Mouse (Mus musculus): ENCODE results near the gene Krtap13-1.
"Not testable (repeated sequence)": the region's sequence is repeated elsewhere in the genome, so short reads cannot be mapped to it uniquely, and the experiment has no call there.

Krtap13-1 gene

GRCm38 (mm10) chr16:88728812-88729275, at the start of gene Krtap13-1:
Gene Krtap13-1, plus strand, starts transcription at chr16:88728862.
- peak; percentile 3 for DNase-seq

GRCm38 (mm10) chr16:88679099-88679498, 49.6 kb upstream of the Krtap13-1 start:
- DNase-seq: no peak

- DNase-seq: peak; percentile 3
These were observed 47.4 kb upstream of the Krtap13-1 start for GRCm38 (mm10) chr16:88681282-88681681.

- DNase-seq: no peak
These were observed 32.4 kb upstream of the Krtap13-1 start for GRCm38 (mm10) chr16:88696256-88696655.

GRCm38 (mm10) chr16:88701072-88701864, 27.4 kb upstream of the Krtap13-1 start:
- DNase-seq: no peak

- DNase-seq: peak; percentile 14
These were observed 21.1 kb upstream of the Krtap13-1 start, which contains the start of gene 2310061N02Rik for GRCm38 (mm10) chr16:88707496-88708012. Gene 2310061N02Rik, minus strand, starts transcription at chr16:88707962.

GRCm38 (mm10) chr16:88710757-88711156, 17.9 kb upstream of the Krtap13-1 start:
- no peak for DNase-seq

GRCm38 (mm10) chr16:88711245-88711644, 17.4 kb upstream of the Krtap13-1 start:
- DNase-seq: no peak

GRCm38 (mm10) chr16:88716549-88716948, 12.1 kb upstream of the Krtap13-1 start:
- DNase-seq: no peak

GRCm38 (mm10) chr16:88720031-88720430, 8.6 kb upstream of the Krtap13-1 start:
- DNase-seq: no peak

GRCm38 (mm10) chr16:88735391-88735790, 6.7 kb downstream of the Krtap13-1 start:
- DNase-seq: no peak

- DNase-seq: no peak
These were observed 16.2 kb downstream of the Krtap13-1 start for GRCm38 (mm10) chr16:88744750-88745340.

- no peak for DNase-seq
These were observed 19.3 kb downstream of the Krtap13-1 start for GRCm38 (mm10) chr16:88747943-88748342.

GRCm38 (mm10) chr16:88751535-88751934, 22.9 kb downstream of the Krtap13-1 start, which contains the start of gene Krtap13:
Gene Krtap13, minus strand, starts transcription at chr16:88751635.
- DNase-seq: not testable (repeated sequence)

- DNase-seq: not testable (repeated sequence)
These were observed 29.9 kb downstream of the Krtap13-1 start, which contains the start of gene 2310034C09Rik for GRCm38 (mm10) chr16:88758547-88758946. Gene 2310034C09Rik, plus strand, starts transcription at chr16:88758847.

- DNase-seq: no peak
These were observed 45.4 kb downstream of the Krtap13-1 start, which contains the start of gene 2310057N15Rik for GRCm38 (mm10) chr16:88774106-88774505. Gene 2310057N15Rik, minus strand, starts transcription at chr16:88774206.

GRCm38 (mm10) chr16:88777596-88777995, 48.9 kb downstream of the Krtap13-1 start, which contains the start of gene Gm5965:
Gene Gm5965, plus strand, starts transcription at chr16:88777896.
- DNase-seq: no peak

All from cerebellum, adult 9-10 months (tissue).